Mouse (Mus musculus): ENCODE measurements around the gene 9930104L06Rik. TPM values are rescaled to one million over a fixed set of nuclear protein-coding genes. Genes with fewer than 3 reads are reported as not detected.

9930104L06Rik gene
- polyA plus RNA-seq, 1 experiment from 2014 or later: 17.0 TPM

DNA sequence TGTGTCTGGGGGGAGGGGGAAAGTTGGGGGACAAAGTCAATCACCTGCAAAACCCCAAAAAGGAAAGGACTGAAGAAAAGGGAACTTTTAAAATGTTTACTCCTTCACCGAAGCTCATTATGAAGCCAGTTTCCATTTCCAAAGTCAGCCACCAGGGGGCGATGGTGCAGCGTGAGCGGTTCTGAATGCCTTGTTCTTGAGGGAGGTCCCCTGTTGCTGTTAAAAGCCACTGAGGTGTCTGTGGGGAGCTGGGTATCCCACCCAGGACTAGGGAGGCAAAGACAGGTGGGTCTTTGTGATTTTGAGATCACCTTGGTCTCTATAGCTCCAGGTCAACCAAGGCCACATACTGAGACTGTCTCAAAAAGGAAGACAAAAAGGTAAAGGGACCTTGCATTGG, 6.2 kb downstream of the 9930104L06Rik start:
- DNase-seq (ENCODE audit: low spot score): peak; percentile 94
- no peak overlapping the region for H3K27ac ChIP-seq
- H3K4me3 ChIP-seq: no peak overlapping the region
- H3K9me3 ChIP-seq (replicated peaks): no peaks in the 10 kb centered on the region
- H3K27me3 ChIP-seq (ENCODE audit: low read depth, poor library complexity, severe bottlenecking): peaks cover 30% of the 10 kb centered on the region
- peaks cover 42% of the 10 kb centered on the region for H3K36me3 ChIP-seq
- H3K4me1 ChIP-seq: peaks cover 14% of the 10 kb centered on the region
- 12% methylated on average over 4 of the region's 4 CpGs for WGBS

DNA sequence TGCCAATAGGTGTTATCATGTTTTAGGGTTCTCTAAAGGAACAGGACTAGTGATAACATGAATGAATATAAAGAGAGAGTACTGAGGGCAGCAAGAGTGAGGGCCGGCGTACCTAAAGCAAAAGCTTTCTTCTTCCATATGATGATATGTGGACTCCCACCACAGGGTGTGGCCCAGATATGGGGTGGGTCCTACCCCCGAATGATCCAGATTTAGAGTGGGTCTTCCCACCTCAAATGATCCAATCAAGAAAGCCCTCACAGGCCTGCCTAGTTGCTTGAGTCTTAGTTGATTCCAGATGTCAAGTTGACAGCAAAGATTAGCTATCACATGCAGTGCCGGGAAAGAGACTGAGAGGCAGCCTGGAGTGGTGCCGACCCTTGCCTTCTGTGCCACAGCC, 6.9 kb downstream of the 9930104L06Rik start:
- Histone ChIP-seq H3K27me3 (ENCODE audit: low read depth, poor library complexity, severe bottlenecking) (peaks cover 38% of the 10 kb centered on the region), H3K4me1 (peaks cover 9% of the 10 kb centered on the region; the same call in 1 of the 2 replicates), H3K27ac (no peak overlapping the region), H3K4me3 (no peak overlapping the region), H3K9me3 (replicated peaks) (no peaks in the 10 kb centered on the region), H3K36me3 (peaks cover 36% of the 10 kb centered on the region)
- 50% methylated on average over 5 of the region's 5 CpGs for WGBS
- no peak for DNase-seq (ENCODE audit: low spot score)

DNA sequence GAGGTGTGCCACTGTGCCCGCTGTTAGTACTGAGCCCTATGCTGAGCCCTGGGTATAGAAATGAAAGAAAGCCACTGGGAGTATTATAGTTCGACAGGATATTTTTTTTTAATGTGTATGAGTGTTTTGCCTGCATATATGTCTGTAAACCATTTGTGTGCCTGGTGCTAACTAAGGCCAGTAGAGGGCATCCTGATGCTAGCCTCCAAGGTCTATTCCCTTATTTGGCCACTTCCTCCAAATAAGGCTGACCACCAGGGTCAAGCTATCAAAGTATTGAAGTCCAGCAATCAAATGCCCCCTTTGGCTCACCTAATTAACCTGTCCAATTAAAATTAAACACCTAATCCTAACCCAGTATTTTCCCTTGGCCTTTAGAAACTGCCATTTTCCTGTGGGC, 8.1 kb downstream of the 9930104L06Rik start:
- Histone ChIP-seq H3K36me3 (peaks cover 26% of the 10 kb centered on the region), H3K27ac (no peak overlapping the region), H3K4me3 (no peak overlapping the region), H3K4me1 (peaks cover 14% of the 10 kb centered on the region), H3K9me3 (replicated peaks) (no peaks in the 10 kb centered on the region), H3K27me3 (ENCODE audit: low read depth, poor library complexity, severe bottlenecking) (peaks cover 49% of the 10 kb centered on the region)
- WGBS: 69% methylated on average over 2 of the region's 2 CpGs
- no peak for DNase-seq (ENCODE audit: low spot score)

DNA sequence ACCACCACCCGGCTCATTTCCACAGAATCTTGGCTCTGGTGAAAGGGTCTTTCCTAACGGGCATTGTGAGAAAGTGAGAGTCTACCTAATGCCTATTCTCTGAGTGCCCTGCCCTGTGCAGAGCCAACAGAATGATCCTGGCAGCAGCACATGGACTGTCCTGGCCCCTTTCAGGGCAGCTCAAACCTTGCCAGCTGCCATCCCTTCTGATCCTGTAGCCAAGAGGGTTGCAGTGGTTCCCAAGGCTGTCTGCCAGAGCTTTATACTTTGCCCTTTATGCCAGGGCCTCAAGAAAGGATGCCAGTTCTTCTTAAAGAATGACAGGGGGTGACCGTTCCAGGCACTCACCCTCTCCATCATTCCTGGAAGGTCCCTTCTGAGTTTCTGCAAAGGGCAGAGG, 12.6 kb downstream of the 9930104L06Rik start:
- DNase-seq (ENCODE audit: low spot score): no peak
- H3K36me3 ChIP-seq: no peaks in the 10 kb centered on the region
- H3K4me1 ChIP-seq: peaks cover 28% of the 10 kb centered on the region
- H3K4me3 ChIP-seq: no peak overlapping the region
- no peaks in the 10 kb centered on the region for H3K9me3 ChIP-seq (replicated peaks)
- peaks cover 90% of the 10 kb centered on the region for H3K27me3 ChIP-seq (ENCODE audit: low read depth, poor library complexity, severe bottlenecking)
- 87% methylated on average over 3 of the region's 3 CpGs for WGBS
- H3K27ac ChIP-seq: no peak overlapping the region

DNA sequence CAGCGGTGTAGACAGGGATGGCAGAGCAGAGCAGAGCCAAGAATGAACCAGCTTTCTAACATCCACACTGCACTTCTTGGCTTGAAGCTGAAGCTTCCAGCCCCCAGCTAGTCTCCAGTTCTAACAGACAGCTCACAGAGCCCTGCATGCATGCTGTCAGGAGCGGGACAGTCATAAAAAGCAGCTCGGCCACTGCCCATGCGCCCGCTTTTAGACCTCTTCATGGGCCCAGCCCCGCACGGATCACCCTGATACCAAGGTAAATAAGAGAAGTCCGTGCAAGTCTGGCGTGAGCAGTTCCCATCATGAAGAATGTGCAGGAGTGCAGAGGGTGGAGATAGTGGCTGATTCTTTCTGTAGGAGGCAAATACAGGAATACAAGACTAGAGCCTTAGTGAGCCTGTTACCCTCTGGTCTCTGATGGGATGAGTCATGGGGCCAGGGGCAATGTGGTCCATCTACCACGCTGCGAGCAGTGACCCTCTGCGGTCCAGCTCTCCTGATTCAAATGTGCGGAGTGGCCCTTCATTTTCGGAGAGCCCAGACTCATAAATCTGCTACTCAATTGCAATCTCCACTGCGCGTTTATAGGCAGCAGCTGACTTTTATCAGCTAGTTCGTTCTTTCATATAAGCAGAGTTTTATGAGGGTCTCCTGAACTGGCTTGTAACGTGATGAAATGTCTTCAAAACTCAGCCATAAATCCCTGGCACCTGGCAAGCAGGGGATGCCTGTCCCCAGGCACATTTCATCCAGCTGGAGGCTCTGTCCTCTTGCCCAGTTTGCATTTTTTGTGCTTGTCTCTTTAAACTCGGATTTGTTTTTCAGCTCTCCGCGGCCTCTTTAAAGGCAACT, 13.6 kb downstream of the 9930104L06Rik start:
- H3K27me3 ChIP-seq (ENCODE audit: low read depth, poor library complexity, severe bottlenecking): peaks cover 96% of the 10 kb centered on the region
- WGBS: 45% methylated on average over 21 of the region's 21 CpGs
- no peaks in the 10 kb centered on the region for H3K36me3 ChIP-seq
- DNase-seq (ENCODE audit: low spot score): peak; percentile 61
- peaks cover 28% of the 10 kb centered on the region for H3K4me1 ChIP-seq
- H3K4me3 ChIP-seq: peak overlapping the region; percentile 3; the same call in 1 of the 2 replicates
- H3K9me3 ChIP-seq (replicated peaks): no peaks in the 10 kb centered on the region
- H3K27ac ChIP-seq: 0 out of 2 replicates have a peak overlapping the region, but pooled peaks have one; percentile 11

DNA sequence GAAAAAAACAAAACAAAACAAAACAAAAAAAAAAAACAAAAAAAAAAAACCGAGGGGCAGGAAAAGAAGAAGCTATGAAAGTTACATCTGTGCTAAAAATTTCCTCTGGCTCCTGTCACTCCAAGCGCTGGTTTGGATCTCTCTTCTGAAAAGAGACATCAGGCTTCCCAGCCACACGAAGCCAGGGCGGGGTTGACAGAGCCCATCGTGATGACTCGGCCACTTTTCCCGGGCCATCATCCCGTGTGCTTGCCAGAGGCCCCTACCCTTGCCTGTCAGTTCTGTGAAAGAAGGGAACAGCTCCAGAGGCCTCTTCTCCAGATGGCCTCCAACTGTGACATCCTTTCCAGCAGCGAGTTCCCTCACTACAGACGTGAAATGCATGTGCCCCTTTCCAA, 14.2 kb downstream of the 9930104L06Rik start:
- H3K36me3 ChIP-seq: no peaks in the 10 kb centered on the region
- DNase-seq (ENCODE audit: low spot score): no peak
- no peaks in the 10 kb centered on the region for H3K9me3 ChIP-seq (replicated peaks)
- H3K27me3 ChIP-seq (ENCODE audit: low read depth, poor library complexity, severe bottlenecking): peaks cover 96% of the 10 kb centered on the region
- 38% methylated on average over 10 of the region's 10 CpGs for WGBS
- H3K4me1 ChIP-seq: peaks cover 28% of the 10 kb centered on the region
- no peak overlapping the region for H3K4me3 ChIP-seq
- no peak overlapping the region for H3K27ac ChIP-seq

DNA sequence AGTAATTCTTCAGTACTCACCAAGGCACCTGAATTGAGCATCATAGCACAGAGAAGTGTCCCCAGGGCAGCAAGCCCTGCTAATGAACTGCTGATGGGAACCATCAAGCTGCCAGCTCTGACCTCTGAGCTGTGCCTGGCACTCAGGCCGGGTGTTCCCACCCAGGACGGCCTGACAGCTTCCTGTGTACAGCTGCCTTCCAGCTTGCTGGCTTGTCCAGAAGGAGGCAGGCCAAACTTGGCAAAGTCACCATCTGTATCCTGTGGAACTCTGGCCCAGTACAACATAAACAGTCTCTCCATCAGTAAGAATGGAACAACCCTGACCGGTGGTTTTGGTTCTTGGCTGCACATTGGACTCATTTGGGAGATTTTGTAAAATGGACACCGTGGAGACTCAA, 16.7 kb downstream of the 9930104L06Rik start:
- Histone ChIP-seq H3K27me3 (ENCODE audit: low read depth, poor library complexity, severe bottlenecking) (peaks cover 96% of the 10 kb centered on the region), H3K27ac (no peak overlapping the region), H3K4me1 (peaks cover 30% of the 10 kb centered on the region), H3K4me3 (no peak overlapping the region), H3K9me3 (replicated peaks) (no peaks in the 10 kb centered on the region), H3K36me3 (no peaks in the 10 kb centered on the region)
- WGBS: 61% methylated on average over 4 of the region's 4 CpGs
- DNase-seq (ENCODE audit: low spot score): no peak

DNA sequence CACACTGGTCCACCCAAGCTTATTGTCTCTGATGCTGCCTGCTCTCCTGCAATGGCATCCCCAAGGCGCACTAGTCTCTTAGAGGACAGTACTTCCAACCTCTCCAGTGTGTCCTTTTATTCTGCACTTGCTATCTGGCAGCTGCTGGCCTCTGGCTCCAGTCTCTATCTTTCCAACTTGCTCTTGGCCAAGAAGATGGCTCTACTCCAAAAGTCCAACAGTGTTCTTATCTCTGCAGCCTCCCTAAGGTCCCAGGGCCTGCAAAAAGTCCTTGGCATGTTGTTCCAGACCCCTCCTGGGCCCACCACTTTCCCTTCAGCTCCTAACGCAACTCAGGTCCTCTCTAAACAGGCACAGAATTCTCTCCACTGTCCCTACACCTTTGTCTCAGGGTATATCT, 20.4 kb downstream of the 9930104L06Rik start:
- H3K9me3 ChIP-seq (replicated peaks): no peaks in the 10 kb centered on the region

DNA sequence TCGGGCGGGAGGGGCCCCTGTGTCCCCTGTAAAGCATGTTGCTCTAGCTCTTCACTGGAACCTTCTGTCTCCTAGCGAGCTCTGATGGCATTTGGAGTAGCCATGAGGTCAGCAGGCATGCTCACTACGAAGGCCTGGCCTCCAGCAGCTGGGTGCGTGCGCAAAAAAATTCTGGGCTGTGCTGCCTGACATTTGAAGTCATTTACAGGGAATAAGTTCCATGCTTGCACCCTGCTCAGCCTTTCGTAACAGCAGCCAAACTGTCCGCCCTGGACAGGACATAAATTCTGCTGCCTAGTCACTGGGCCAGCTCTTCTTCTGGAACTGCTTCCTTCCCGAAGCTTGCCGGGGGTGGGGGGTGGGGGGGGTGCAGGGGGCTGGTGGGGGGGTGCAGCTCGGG, 22.2 kb downstream of the 9930104L06Rik start:
- H3K27ac ChIP-seq: no peak overlapping the region; the same call in 1 of the 2 replicates
- WGBS: 47% methylated on average over 11 of the region's 11 CpGs
- no peak for DNase-seq (ENCODE audit: low spot score)

More for the DNA sequence above, 20.4 kb downstream of the 9930104L06Rik start:
- H3K27ac ChIP-seq: no peak overlapping the region
- H3K4me3 ChIP-seq: no peak overlapping the region
- 81% methylated on average over 2 of the region's 2 CpGs for WGBS
- peaks cover 20% of the 10 kb centered on the region for H3K4me1 ChIP-seq
- DNase-seq (ENCODE audit: low spot score): no peak
- peaks cover 100% of the 10 kb centered on the region for H3K27me3 ChIP-seq (ENCODE audit: low read depth, poor library complexity, severe bottlenecking)
- H3K36me3 ChIP-seq: no peaks in the 10 kb centered on the region

DNA sequence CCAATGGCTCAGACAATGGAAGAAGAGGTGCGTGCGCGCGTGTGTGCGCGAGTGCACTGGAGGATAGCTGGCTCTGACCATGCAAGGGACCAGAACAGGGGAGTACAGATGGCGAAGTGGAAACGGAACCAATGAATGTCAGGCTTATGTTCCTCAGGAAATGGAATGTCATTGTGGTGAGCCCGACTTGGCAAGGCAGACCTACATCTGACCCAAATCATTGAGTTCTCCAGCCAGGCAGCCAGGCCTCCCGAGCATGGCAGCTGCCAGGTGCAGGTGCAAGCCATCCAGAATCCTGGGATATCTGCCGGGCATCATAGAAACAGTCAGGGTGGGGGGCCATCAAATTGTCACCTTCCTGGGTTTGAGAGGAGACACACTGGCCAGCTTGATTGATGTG, 24.1 kb downstream of the 9930104L06Rik start:
- H3K27me3 ChIP-seq (ENCODE audit: low read depth, poor library complexity, severe bottlenecking): peaks cover 100% of the 10 kb centered on the region
- H3K36me3 ChIP-seq: no peaks in the 10 kb centered on the region
- H3K4me3 ChIP-seq: no peak overlapping the region
- WGBS: 91% methylated on average over 11 of the region's 11 CpGs
- no peaks in the 10 kb centered on the region for H3K9me3 ChIP-seq (replicated peaks)
- no peak for DNase-seq (ENCODE audit: low spot score)
- peaks cover 37% of the 10 kb centered on the region for H3K4me1 ChIP-seq
- H3K27ac ChIP-seq: no peak overlapping the region

More for the DNA sequence above, 22.2 kb downstream of the 9930104L06Rik start:
- Histone ChIP-seq H3K36me3 (no peaks in the 10 kb centered on the region), H3K9me3 (replicated peaks) (no peaks in the 10 kb centered on the region), H3K27me3 (ENCODE audit: low read depth, poor library complexity, severe bottlenecking) (peaks cover 100% of the 10 kb centered on the region), H3K4me1 (peaks cover 26% of the 10 kb centered on the region), H3K4me3 (no peak overlapping the region)

DNA sequence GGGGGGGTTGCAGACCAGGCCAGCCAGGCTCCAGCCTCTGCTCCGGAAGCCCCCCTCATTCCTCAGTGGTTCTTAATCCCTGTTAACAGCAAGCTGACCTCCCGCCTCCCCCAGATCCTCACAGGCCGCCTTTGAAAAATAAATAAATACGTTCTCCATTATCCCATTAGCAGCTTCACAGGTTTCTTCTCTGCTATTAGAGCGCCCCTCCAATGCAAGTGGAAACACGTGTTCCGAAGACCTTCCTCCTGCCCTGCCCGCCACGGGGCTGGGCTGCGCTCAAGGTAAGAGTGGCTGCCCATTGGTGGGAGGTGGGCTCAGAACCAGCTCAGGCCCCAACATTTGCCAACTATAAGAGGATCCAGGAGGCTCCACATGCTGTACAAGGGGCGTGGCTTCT, 25.7 kb downstream of the 9930104L06Rik start:
- 28% methylated on average over 11 of the region's 11 CpGs for WGBS
- Histone ChIP-seq H3K4me3 (no peak overlapping the region), H3K4me1 (peaks cover 37% of the 10 kb centered on the region), H3K9me3 (replicated peaks) (no peaks in the 10 kb centered on the region), H3K27ac (no peak overlapping the region), H3K36me3 (no peaks in the 10 kb centered on the region), H3K27me3 (ENCODE audit: low read depth, poor library complexity, severe bottlenecking) (peaks cover 100% of the 10 kb centered on the region)
- no peak for DNase-seq (ENCODE audit: low spot score)

DNA sequence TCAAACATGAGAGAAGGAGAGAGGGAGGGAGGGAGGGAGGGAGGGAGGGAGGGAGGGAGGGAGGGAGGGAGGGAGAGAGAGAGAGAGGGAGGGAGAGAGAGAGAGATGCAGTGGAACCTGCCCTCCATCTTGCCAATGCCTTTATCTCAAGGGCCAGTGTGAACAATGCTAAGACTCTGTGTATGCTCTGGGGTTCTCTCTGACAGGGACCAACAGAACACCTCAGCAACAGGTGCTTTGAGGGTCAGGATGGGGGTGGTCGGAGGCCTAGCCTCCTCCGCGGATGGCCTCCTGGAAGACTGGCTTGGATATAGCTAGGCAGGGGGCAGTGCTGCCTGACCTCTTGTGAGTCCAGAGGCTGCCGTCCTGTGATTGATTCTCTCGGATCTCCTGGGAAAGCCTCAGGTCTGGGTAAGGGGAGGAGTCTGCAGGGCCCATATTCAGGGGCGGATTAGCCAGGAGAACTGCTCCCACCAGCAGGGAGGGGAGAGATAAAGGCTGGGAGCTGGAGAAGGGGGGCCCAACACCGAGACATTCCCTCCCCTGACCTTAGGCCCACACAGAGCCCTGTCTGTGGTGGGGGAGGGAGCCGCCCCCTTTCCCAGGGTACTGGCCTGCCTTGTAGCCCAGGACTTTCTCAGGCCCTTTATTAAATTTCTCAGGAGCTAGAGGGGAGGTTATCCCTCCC, 28.2 kb downstream of the 9930104L06Rik start:
- Histone ChIP-seq H3K27me3 (ENCODE audit: low read depth, poor library complexity, severe bottlenecking) (peaks cover 100% of the 10 kb centered on the region), H3K4me3 (no peak overlapping the region), H3K9me3 (replicated peaks) (no peaks in the 10 kb centered on the region; the same call in 1 of the 2 replicates), H3K27ac (no peak overlapping the region), H3K4me1 (peaks cover 48% of the 10 kb centered on the region), H3K36me3 (no peaks in the 10 kb centered on the region)
- DNase-seq (ENCODE audit: low spot score): no peak
- 7% methylated on average over 8 of the region's 8 CpGs for WGBS

DNA sequence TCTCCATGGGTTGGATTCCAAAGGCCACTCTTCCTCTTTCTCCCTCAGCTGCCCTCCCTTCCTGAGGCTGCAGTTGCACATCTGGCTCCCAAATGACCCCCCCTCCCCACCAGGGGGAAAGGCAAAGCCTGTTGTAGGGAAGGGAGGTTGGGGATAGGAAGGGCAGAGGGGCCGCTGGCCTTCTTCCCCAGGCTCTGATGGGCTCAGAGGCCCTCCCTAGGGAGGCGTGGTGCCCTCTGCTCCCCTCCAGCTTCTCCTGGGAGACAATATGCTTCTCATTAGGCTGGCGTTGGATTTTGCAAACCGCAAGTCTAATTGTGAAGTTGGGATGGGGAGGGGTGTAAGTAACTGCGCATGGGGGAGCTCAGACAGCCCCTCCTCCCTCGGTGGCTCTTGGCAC, 31.9 kb downstream of the 9930104L06Rik start:
- DNase-seq (ENCODE audit: low spot score): peak; percentile 58
- Histone ChIP-seq H3K27ac (peak overlapping the region; percentile 65), H3K4me1 (peaks cover 70% of the 10 kb centered on the region), H3K4me3 (peak overlapping the region; percentile 18; the same call in 1 of the 2 replicates), H3K36me3 (no peaks in the 10 kb centered on the region), H3K9me3 (replicated peaks) (no peaks in the 10 kb centered on the region; the same call in 1 of the 2 replicates), H3K27me3 (ENCODE audit: low read depth, poor library complexity, severe bottlenecking) (peaks cover 100% of the 10 kb centered on the region)
- WGBS: 22% methylated on average over 6 of the region's 6 CpGs

Measured in limb, embryonic 10.5 days (tissue).